Mouse (Mus musculus) liver, embryonic 14.5 days (tissue): ENCODE data around the gene Fam227a. TPM values are rescaled to one million over a fixed set of nuclear protein-coding genes. Genes with fewer than 3 reads are reported as not detected.
A peak's percentile ranks its signal among the peaks of the same experiment; 100 is the strongest.

Experiments used
- ATAC-seq: fragments of 200-750 bp; cut with Nextera tagmentation; 2 replicates; pipeline ENCODE4 v1.8.0; 2017; ENCODE audit warnings: moderate number of reproducible peaks, mild to moderate bottlenecking, moderate library complexity; ENCODE audit not compliant: insufficient read depth
- DNase-seq, 3 experiments: peaks; one replicate each; pipeline ENCODE4 v3.0.0-alpha.2; 2012 to 2013; ENCODE audit warnings: low read depth in 3 of 3, low spot score in 3 of 3
- H3K27ac ChIP-seq: fragments of 300-500 bp; sonication (generic); 2 replicates; pipeline ENCODE4 v1.5.1; 2014; ENCODE audit warnings: moderate library complexity, mild to moderate bottlenecking, control low read depth, inconsistent platforms
- H3K27me3 ChIP-seq: fragments of 300-500 bp; sonication (generic); 2 replicates; pipeline ENCODE4 v1.6.1; 2014; ENCODE audit warnings: mild to moderate bottlenecking, low read length, moderate library complexity; ENCODE audit not compliant: control insufficient read depth, insufficient read depth
- H3K36me3 ChIP-seq: fragments of 300-500 bp; sonication (generic); replicated peaks from 2 replicates; pipeline ENCODE4 v1.6.1; 2014; ENCODE audit warnings: low read depth; ENCODE audit not compliant: control insufficient read depth, insufficient read depth
- H3K4me1 ChIP-seq, 2 experiments: fragments of 200-500 bp in 1 of 2; fragments of 300-500 bp in 1 of 2; sonication (generic) in 1 of 2; replicated peaks; 2 replicates each; pipeline ENCODE4 v1.6.1; 2012 to 2014; ENCODE audit warnings: antibody characterized with exemption in 1 of 2, inconsistent platforms in 1 of 2, low read length in 1 of 2; ENCODE audit not compliant: control insufficient read depth in 2 of 2, insufficient read depth in 2 of 2
- H3K4me2 ChIP-seq: fragments of 300-500 bp; sonication (generic); 2 replicates; pipeline ENCODE4 v1.6.1; 2014; ENCODE audit warnings: low read depth, mild to moderate bottlenecking, control low read depth, moderate library complexity
- H3K4me3 ChIP-seq, 2 experiments: fragments of 200-500 bp in 1 of 2; fragments of 300-500 bp in 1 of 2; sonication (generic) in 1 of 2; 2 replicates each; pipeline ENCODE4 v1.5.1; 2012 to 2014; ENCODE audit warnings: low read depth in 2 of 2, low read length in 2 of 2, mild to moderate bottlenecking in 2 of 2, control low read depth in 1 of 2, inconsistent platforms in 1 of 2, moderate library complexity in 1 of 2; ENCODE audit not compliant: insufficient read depth in 1 of 2
- H3K9ac ChIP-seq: fragments of 300-500 bp; sonication (generic); replicated peaks from 2 replicates; pipeline ENCODE4 v1.6.1; 2014; ENCODE audit warnings: mild to moderate bottlenecking, control low read depth, moderate library complexity
- H3K9me3 ChIP-seq: fragments of 300-500 bp; sonication (generic); 2 replicates; pipeline ENCODE4 v1.6.1; 2016; ENCODE audit warnings: low read length, mixed read lengths; ENCODE audit not compliant: control insufficient read depth
- CTCF ChIP-seq: IDR thresholded peaks from 2 replicates; pipeline ENCODE4 v1.5.1; 2016; ENCODE audit warnings: antibody characterized with exemption, low read depth, control low read depth
- EP300 ChIP-seq: IDR thresholded peaks from 2 replicates; pipeline ENCODE4 v1.6.1; 2016; ENCODE audit warnings: antibody characterized with exemption, low read depth
- WGBS: fragments of 180-500 bp; shearing (Covaris S2); extraction: QIAGEN DNeasy Blood & Tissue Kit; methylation state at CpG from one replicate; pipeline ENCODE4 v1.1.7; 2014; ENCODE audit not compliant: insufficient replicate concordance; 5-methylcytosine and 5-hydroxymethylcytosine counted together
- polyA plus RNA-seq, 2 experiments: library from polyadenylated mRNA; depleted of rRNA in 1 of 2; stranded (reverse) in 1 of 2; unstranded in 1 of 2; fragments of >200 nt; fragmentation: Nextera tagmentation in 1 of 2; extraction: Ambion mirVana in 1 of 2; gene quantifications; 2 replicates each; pipeline versions ENCODE4 v1.2.1 to v1.2.3; 2012 to 2014

Fam227a gene
- polyA plus RNA-seq, 2 experiments = 0.06 to 0.35 TPM

DNA sequence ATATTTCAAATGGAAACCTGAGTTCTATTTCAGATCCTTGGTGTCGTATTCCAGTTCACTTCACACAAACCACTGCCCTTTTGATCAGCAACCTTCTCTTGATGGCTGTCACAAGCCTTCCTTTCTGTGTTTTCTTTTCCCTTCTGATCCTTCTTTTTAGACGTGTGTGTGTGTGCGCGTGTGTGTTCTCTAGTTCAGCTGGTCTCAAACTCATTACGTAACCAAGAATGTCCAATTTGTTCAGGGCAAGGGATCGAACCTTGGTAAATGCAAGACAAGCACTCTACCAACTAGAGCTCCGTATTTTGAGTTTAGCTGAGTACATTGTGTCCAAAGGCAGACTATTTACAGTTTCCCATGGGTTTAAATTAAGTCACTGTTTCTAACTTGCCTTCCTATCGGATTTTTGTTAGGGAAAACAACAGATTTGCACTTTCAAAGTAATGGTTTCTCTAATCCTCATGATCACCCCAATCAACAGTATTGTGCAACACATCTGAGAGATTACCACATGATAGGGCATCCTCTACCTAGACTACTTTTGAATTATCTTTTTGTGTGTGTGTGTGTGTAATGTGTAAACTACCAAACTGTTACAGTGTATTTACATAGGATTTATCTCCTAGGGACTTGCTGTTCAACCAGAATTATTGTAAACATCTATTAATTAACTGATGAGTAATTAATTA, 29.7 kb upstream of the Fam227a start:
- TF ChIP-seq EP300 = no peak
- TF ChIP-seq CTCF = no peak
- peak overlapping the region; percentile 89 for H3K4me3 ChIP-seq
- H3K36me3 ChIP-seq = no peaks in the 10 kb centered on the region
- H3K9ac ChIP-seq = peak overlapping the region; percentile 97
- no peaks in the 10 kb centered on the region for H3K9me3 ChIP-seq
- ATAC-seq (no peak), DNase-seq (no peak)
- H3K27ac ChIP-seq = peak overlapping the region; percentile 95
- no peaks in the 10 kb centered on the region for H3K27me3 ChIP-seq
- 6% methylated on average over 8 of the region's 8 CpGs for WGBS
- H3K4me2 ChIP-seq = peak overlapping the region; percentile 88
- peaks cover 44 to 60% of the 10 kb centered on the region in 2 experiments for H3K4me1 ChIP-seq

DNA sequence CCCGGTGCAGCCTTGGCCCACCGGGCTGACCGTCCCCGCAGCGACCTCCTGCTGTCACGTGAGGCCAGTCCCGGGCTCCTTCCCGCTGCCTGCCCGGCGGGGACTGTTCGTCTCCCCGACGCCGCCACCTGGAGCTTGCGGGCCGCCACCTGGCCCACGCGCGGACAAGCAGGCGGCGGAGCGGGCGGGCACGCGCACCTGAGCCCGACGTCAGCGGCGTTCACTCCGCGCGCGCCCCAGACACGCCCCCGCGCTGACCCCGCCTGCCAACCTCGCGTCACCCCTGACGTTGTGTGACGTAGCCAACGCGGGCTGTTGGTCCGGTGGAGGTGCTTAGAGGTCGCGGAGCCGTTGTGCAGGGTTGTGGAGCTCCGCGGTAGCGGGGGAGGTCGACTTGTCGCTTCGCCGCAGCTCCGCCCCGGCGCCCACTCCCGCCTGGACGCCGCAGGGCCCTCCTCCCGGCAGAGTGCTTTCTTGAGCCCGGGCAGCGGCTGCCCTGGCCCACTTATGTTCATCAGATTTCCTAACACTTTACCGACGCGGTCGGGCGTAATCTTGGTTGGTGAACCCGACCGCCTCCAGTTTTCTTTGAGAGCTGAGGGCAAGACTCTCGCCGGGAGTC, 29.0 kb upstream of the Fam227a start, which contains the start of gene Josd1:
Josd1 (minus strand) TSS at position 274 of the 622 bp plus-strand sequence.
- WGBS = under 1% methylated on average over 71 of the region's 72 CpGs
- Histone ChIP-seq H3K27ac (peak within 1 kb of the TSS; percentile 95), H3K4me3 (peak within 1 kb of the TSS; percentile 89), H3K36me3 (no peaks in the 10 kb centered on the region), H3K27me3 (no peaks in the 10 kb centered on the region), H3K9ac (peak within 1 kb of the TSS; percentile 97), H3K4me2 (peak within 1 kb of the TSS; percentile 88), H3K9me3 (no peaks in the 10 kb centered on the region), H3K4me1 (peaks cover 44 to 61% of the 10 kb centered on the region in 2 experiments)
- ATAC-seq = peak; percentile 71
- no peak for TF ChIP-seq EP300
- TF ChIP-seq CTCF = no peak
- peak; percentile 90 to 94 (median 90) for DNase-seq

DNA sequence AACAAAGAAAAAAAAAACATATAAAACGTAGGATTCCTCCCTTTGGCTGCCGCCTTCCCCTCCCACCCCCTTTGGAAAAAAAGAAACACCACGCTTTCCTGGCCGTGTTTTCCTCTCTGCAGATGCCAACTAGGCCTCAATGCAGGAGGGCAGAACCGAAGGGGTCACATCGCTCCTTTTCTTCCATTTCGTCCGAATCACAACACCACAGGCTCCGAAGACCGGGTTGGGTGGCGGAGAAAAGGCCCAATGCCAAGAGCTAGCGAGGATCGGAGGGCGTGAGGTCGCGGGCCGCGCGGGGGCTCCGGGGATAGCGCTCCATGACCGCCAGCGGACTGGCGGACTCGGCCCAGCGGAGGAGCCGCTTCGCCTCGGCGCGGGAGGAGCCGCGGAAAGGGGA, 28.4 kb upstream of the Fam227a start:
- no peak for DNase-seq
- peak overlapping the region; percentile 97 for H3K9ac ChIP-seq
- no peak for ATAC-seq
- peak overlapping the region; percentile 89 for H3K4me3 ChIP-seq
- no peaks in the 10 kb centered on the region for H3K9me3 ChIP-seq
- peaks cover 44 to 61% of the 10 kb centered on the region in 2 experiments for H3K4me1 ChIP-seq
- H3K36me3 ChIP-seq = no peaks in the 10 kb centered on the region; the same call in 1 of the 2 replicates
- H3K27me3 ChIP-seq = no peaks in the 10 kb centered on the region
- peak overlapping the region; percentile 88 for H3K4me2 ChIP-seq
- no peak for TF ChIP-seq CTCF
- no peak for TF ChIP-seq EP300
- under 1% methylated on average over 31 of the region's 33 CpGs for WGBS
- peak overlapping the region; percentile 95 for H3K27ac ChIP-seq

DNA sequence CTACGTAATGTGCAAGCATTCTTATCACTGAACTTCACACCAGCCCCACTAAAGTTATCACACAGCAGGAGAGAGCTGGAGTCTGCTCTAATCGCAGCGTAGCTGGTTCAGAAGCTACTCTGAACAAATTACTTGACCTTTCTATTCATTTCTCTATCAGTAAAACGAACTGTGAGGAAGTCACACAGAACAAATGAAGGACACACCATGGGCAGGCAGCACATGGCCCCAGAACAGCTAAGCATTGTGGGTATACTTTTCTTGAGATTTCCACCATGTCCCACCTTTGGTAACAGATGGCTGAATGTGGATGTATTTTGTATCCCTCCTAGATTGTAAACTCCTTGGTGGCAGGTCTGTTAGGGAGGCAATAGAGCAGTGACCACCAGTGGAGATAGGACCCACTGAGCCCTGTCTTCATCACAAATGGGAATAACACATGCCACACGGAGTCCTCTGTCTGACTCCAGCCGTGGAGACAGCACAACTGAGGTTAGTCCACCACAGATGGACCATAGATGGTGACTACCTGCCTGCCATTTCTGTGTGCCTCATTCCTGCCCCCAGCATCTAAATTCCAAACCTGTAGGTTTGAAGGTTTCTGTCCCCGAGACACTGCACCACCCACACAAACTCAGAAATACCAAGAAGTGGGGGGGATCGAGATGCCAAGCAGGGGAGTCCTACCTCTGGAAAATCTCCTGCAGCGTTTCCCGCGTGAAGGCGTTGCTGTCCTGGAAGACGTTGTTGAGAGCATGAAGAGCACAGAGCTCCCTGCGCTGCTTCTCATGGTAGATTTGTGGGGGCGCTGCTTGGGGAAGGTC, 27.5 kb upstream of the Fam227a start:
- peak; percentile 79 for TF ChIP-seq EP300
- no peak for TF ChIP-seq CTCF
- Histone ChIP-seq H3K9ac (peak overlapping the region; percentile 97), H3K4me1 (peaks cover 51 to 63% of the 10 kb centered on the region in 2 experiments), H3K4me2 (peak overlapping the region; percentile 88), H3K9me3 (no peaks in the 10 kb centered on the region), H3K36me3 (no peaks in the 10 kb centered on the region; the same call in 1 of the 2 replicates), H3K27ac (peak overlapping the region; percentile 95), H3K4me3 (peak overlapping the region; percentile 89), H3K27me3 (no peaks in the 10 kb centered on the region)
- DNase-seq (peak in 1 of 3 experiments; percentile 62), ATAC-seq (no peak)
- WGBS = 3% methylated on average over 15 of the region's 15 CpGs
